Mouse (Mus musculus): ENCODE data around the gene Sult2a4. TPM values are rescaled to one million over a fixed set of nuclear protein-coding genes. Genes with fewer than 3 reads are reported as not detected.

Gene Sult2a4
- polyA plus RNA-seq (2017; shearing (Covaris generic)) = not detected

DNA sequence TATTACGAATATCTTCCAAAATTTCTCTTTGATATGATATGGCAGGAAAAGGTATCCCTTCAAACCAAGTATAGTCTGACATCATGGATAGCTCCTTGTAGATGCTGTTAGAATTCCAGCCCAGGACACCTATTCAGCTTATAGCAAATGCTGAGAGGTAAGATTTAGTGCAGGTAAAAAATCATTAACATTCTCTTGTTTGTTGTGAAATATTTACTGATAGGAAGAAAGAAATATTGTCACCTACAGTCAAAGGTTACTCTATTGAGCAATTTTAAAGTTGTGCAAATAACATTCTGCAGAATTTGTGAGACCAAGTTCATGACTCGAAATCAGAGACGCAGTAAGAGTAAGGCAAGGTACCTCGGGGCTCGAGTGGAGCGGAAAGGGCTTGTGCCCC lies at the start of gene Sult2a4:
Sult2a4 (minus strand) TSS at position 101 of the 400 bp plus-strand sequence.

Other genes with a start within 250 kb of the Sult2a4 start
- gene Sult2a1, start 152.2 kb downstream of the Sult2a4 start, polyA plus RNA-seq (2017; shearing (Covaris generic)) = not detected
- gene Sult2a3, start 133.4 kb upstream of the Sult2a4 start, polyA plus RNA-seq (2017; shearing (Covaris generic)) = not detected

Data from CD4-positive, CD25-positive, alpha-beta regulatory T cell, adult 9 weeks (primary cell).